Mouse (Mus musculus) gastrocnemius, postnatal 25 days (tissue): ENCODE measurements around the gene Tmem8b. TPM values are rescaled to one million over a fixed set of nuclear protein-coding genes. Genes with fewer than 3 reads are reported as not detected.

Experiments used
- DNase-seq: peaks from one replicate; pipeline ENCODE4 v3.0.0; 2022
- total RNA-seq, 2 experiments: library from RNA; stranded (reverse); gene quantifications; 1 replicate in 1 of 2; 2 replicates in 1 of 2; pipeline ENCODE4 v1.2.3; 2021

Gene Tmem8b
- total RNA-seq, 2 experiments from 2014 or later, result 10.7 to 12.1 TPM

DNA sequence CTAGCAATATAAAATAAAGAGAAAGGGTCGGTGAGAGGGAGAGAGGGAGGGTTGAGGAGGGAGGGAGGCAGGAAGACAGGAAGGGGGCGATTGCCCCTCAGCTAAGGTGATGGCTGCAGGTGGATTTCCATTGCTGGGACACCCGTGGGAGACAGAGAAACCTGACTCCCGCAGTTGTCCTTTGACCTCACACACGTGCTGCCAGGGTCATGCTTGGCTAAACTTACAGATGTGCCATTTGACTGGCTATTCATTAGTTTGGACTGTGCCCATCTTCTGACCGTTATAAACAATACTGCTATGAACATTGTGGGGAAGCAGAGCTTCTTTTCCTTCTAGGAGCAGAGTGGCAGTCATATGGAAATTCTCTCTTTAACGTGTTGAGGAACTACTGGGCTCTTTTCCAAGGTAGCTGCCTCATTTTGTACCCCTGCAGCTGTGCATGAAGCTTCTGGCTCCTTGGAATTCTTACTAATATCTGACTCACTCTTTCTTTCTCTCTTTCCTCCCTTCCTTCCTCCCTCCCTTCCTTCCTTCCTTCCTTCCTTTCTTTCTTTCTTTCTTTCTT, 45.0 kb downstream of the Tmem8b start:
- DNase-seq, result no peak

DNA sequence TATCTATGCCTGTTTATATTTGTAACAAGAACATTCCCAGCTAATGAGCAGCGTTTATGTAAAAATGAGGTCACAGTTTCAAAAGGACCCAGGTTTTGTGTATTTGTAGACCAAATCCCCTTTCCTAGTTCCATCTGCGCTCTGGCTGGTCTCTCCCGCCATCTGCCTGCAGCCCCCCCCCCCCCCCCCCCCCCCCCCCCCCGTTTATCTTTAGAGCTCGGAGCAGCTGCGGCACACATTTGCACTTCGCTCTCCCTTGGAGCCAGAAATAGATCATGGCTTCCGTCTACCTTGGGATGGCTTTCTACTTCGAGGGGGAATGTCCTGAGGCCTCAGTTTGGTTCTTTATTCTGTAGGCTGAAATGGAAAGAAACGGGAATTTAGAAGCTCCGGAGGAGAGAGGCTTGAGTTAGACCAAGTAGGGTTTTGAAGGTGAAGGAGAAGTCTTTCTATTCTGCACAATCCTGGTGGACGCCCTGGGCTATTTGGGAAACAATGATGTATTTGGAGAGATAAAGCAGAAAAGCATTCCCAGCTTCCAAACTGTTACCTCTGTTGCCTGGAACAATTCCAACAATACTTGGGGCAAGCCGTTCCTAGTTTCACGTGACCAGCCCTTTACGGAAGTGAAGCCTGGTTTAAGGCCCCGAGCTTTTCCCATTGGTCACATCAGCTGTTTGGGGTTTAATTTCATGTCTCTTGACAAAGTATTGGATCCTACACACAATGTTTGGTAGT, 51.9 kb downstream of the Tmem8b start:
- no peak for DNase-seq

DNA sequence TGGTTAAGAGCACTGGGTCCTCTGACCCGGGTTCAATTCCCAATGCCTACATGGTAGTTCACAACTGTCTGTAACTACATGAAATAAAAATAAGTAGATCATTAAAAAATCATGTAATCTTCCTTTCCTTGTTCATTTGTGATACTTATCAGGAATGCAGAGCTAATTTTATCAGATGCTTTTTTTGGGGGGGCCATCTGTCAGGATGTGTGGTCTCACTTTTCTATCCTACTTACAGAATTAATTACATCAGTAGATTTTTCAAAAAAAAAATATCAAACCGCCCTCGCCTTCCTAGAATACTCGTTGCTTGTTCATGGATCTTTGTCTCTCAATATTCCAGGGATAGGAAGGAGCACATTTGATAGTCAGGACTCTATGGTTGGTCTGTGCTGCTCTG, 53.4 kb downstream of the Tmem8b start:
- no peak for DNase-seq

DNA sequence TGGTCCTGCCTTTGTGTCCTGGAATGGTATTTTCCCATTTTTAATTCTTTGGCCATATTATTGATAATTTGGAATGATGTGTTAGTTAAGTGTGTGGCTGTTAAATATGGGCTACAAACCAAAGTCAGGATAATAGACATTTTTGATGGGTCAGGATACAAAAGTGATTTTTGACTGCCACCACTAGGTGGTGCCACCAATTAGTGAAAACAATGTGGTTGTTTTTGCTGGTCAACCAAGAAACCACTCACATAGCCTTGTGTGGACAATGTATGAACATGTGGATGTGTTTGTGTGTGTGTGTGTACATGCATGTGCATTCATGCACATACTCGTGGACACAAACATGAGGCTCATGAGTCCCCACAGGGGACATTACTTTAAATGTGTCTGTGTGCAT, 56.0 kb downstream of the Tmem8b start:
- no peak for DNase-seq

- DNase-seq, result no peak
Measured at GRCm38 (mm10) chr4:43726228-43726993, 57.6 kb downstream of the Tmem8b start.

DNA sequence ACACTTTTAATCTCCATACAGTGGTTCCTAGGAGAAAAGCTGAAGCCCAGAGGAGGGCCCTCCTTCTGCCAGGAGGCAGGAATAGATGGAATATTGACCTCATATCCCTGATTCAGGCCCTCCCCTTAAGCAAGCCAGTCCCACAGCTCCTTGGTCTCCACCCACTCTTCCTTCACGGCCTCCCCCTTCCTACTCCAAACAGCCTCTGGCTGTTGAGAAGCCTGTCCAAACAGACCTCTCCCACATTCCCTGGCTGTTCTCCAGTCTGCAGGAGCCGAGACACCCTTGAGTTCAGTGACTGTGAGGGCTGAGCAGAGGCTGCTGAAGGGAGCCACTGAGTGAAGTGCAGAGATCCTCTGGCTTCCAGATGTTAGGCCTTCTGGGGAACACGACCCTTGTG, 58.2 kb downstream of the Tmem8b start, which contains the start of gene Hrct1:
Gene Hrct1 (plus strand): TSS at position 194 of the 400 bp plus-strand sequence.
- DNase-seq, result peak; percentile 88

DNA sequence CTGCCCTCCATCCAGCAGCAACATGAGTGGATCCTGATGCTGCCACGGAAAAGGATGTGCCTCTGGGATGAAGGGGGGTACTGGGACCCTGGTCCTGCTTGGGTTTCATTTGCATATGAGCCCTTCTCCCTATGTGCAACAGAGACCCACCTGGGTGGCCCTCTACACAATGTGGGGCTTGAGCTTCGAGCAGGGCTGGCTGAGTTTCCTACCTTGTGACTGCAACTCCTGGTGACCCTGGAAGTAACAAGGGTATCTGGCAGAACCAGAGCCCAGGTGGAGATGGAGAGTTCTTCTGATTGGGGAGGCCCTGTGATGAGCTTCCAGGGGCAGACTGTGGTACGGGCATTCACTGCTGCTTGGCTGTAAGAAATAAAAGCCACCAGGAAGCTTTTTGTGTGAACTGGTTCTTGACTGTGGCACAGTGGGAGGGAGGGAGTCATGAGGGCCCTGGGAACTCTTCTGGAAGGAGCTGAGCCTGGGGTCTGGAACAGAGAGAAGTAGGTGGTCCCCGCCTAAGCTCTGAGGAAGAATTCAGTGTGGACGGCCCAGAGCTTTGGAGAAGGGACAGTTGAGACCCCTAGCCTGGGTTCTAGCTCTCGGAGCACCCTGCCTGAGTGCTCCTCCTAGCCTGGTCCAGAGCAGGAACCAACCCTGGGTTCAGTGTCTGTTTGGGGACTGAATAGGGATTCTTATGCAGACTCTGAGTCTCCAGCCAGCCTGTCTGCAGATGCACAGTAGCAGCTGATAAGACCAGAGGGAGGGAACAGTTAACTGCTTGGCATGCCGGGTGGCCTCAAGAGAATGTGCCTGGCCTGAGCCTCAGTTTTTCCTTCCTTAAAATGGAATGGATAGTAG, 59.2 kb downstream of the Tmem8b start:
- DNase-seq, result no peak

GRCm38 (mm10) chr4:43728576-43728954, 59.8 kb downstream of the Tmem8b start:
- DNase-seq, result peak; percentile 81

- DNase-seq, result no peak
Measured at GRCm38 (mm10) chr4:43729126-43729525, 60.4 kb downstream of the Tmem8b start.

GRCm38 (mm10) chr4:43729794-43730550, 61.2 kb downstream of the Tmem8b start, which contains the start of gene Spaar:
Spaar (plus strand) TSS chr4:43730034.
- DNase-seq, result peak; percentile 78

DNA sequence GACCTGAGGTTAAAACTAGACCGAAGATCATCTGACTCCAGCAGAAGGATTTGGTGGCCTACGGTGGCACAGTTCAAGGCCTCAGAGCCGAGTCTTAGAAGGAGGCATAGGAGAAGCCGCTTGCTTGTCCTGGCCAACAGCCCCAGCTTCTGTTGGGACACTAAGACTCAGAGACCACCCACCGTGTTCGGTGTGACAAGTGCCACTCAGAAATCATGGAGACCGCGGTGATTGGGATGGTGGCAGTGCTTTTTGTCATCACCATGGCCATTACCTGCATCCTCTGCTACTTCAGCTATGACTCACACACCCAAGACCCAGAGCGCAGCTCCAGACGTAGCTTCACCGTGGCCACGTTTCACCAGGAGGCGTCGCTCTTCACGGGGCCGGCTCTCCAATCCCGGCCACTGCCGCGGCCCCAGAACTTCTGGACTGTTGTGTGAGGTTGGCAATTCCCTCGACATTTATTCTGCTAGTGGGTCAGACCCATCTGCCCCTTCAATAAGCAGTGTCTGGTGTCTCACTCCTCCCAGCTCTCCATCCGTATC, 62.1 kb downstream of the Tmem8b start:
- DNase-seq, result no peak

DNA sequence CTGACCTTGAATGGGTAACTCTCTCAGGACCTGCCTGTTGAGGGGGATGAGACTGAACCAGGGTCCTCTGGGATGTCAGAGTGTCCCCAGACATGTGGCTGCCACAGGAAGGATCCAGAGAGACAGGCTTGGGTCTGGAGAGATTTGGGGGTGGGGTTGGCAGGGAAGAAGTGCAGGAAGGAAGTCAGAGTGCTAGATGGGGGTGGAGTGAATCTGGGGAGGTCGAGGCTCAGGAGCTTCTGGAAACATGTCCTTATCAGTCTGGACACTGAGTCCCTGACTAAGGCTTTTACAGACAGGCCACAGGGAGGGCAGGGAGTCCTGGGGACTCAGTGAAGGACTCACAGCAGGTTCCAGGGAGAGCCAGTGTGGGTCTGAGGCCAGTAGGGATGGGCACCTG, 63.4 kb downstream of the Tmem8b start:
- DNase-seq, result no peak

DNA sequence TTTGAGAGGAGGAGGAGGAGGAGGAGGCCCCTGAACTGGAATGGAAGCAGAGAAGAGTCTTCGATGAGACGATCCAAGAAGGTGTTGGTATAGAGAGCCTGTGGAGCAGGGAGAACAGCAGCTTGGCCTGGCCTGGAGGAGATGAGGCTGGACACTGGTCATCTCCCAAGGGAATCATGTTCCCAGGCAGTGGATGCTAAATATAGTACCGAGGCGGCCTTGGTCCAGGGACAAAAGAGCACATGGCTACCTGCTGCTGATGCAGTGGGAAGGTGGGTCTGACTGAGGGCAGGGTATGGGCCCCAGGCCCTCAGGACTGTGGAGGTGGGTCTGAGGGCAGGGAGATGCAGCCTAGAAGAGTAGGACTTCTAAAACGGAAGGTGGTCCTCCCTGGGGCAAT, 64.4 kb downstream of the Tmem8b start:
- DNase-seq, result peak; percentile 59

DNA sequence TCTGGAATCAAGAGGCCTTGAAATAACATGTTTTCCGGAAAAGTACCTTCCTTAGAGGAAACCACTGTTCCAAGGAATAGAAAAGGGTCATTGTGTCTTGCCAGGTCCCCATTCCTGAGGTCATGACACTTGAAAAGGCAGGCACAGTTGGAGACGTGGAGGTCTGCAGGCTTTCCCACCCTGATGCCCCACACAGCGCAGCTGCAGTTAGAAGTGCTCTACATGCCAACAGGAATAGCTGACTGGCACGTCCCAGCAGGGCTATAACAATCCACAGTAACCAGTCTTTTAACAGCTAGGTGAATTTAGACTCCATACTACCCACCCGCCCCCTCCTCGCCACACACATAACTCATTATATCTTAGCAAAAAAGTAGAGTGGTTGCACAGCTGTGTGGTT, 68.4 kb downstream of the Tmem8b start:
- DNase-seq, result peak; percentile 2

GRCm38 (mm10) chr4:43738989-43739674, 70.4 kb downstream of the Tmem8b start:
- DNase-seq, result no peak

DNA sequence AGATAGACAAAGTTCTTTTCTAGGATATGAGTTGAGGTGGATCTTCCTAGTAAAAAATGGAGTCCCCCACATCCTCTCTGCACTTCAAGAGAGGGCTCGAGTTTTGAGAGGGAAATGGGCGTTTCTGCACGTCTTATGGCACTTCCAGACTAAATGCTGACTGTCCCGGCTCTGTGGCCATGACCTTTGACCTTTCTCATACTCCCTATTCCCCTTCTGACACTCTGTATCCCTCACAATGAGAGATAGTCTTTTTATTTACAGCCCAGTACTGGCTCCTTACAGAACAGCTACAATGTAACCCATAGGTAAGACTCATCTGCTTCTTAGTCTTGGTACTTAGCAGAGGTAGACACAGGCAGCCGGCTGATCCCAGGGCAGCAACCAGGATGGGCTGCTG, 72.8 kb downstream of the Tmem8b start:
- no peak for DNase-seq
